Mouse (Mus musculus) heart, embryonic 11.5 days (tissue): Measurements from ENCODE around the gene Bricd5. TPM values are rescaled to one million over a fixed set of nuclear protein-coding genes. Genes with fewer than 3 reads are reported as not detected.

Experiments
- ATAC-seq: fragments of 200-750 bp; cut with Nextera tagmentation; replicated peaks from 2 replicates; pipeline ENCODE4 v1.8.0; 2017; ENCODE audit warnings: moderate library complexity; ENCODE audit not compliant: insufficient number of reproducible peaks, low FRiP score, low TSS enrichment
- H3K27ac ChIP-seq: fragments of 300-500 bp; sonication (generic); 2 replicates; pipeline ENCODE4 v1.5.1; 2014; ENCODE audit warnings: mild to moderate bottlenecking, low read depth, low read length
- H3K27me3 ChIP-seq: fragments of 300-500 bp; sonication (generic); 2 replicates; pipeline ENCODE4 v1.6.1; 2014; ENCODE audit warnings: mild to moderate bottlenecking, low read length, mixed read lengths; ENCODE audit not compliant: control insufficient read depth, insufficient read depth
- H3K36me3 ChIP-seq: fragments of 300-500 bp; sonication (generic); 2 replicates; pipeline ENCODE4 v1.6.1; 2014; ENCODE audit warnings: mild to moderate bottlenecking, low read length, moderate library complexity, mixed read lengths; ENCODE audit not compliant: control insufficient read depth, insufficient read depth
- H3K4me1 ChIP-seq: fragments of 300-500 bp; sonication (generic); 2 replicates; pipeline ENCODE4 v1.6.1; 2014; ENCODE audit warnings: low read length; ENCODE audit not compliant: control insufficient read depth, insufficient read depth
- H3K4me2 ChIP-seq: fragments of 300-500 bp; sonication (generic); 2 replicates; pipeline ENCODE4 v1.6.1; 2014; ENCODE audit warnings: mild to moderate bottlenecking, moderate library complexity
- H3K4me3 ChIP-seq: fragments of 300-500 bp; sonication (generic); 2 replicates; pipeline ENCODE4 v1.5.1; 2014; ENCODE audit warnings: low read depth, low read length
- H3K9ac ChIP-seq: fragments of 300-500 bp; sonication (generic); 2 replicates; pipeline ENCODE4 v1.6.1; 2014; ENCODE audit warnings: mild to moderate bottlenecking, low read depth, low read length, moderate library complexity
- H3K9me3 ChIP-seq: fragments of 300-500 bp; sonication (generic); replicated peaks from 2 replicates; pipeline ENCODE4 v1.6.1; 2016; ENCODE audit warnings: low read length; ENCODE audit not compliant: control insufficient read depth
- WGBS: fragments of 180-500 bp; shearing (Covaris S2); extraction: QIAGEN DNeasy Blood & Tissue Kit; methylation state at CpG from one replicate; pipeline ENCODE4 v1.1.7; 2014; ENCODE audit not compliant: insufficient replicate concordance; 5-methylcytosine and 5-hydroxymethylcytosine counted together
- polyA plus RNA-seq: library from polyadenylated mRNA; unstranded; fragments of >200 nt; fragmentation: Nextera tagmentation; extraction: Ambion mirVana; gene quantifications from 2 replicates; pipeline ENCODE4 v1.2.1, GENCODE M21; 2014

The Bricd5 gene
- polyA plus RNA-seq, 1 experiment from 2014 or later, result 0.21 TPM

DNA sequence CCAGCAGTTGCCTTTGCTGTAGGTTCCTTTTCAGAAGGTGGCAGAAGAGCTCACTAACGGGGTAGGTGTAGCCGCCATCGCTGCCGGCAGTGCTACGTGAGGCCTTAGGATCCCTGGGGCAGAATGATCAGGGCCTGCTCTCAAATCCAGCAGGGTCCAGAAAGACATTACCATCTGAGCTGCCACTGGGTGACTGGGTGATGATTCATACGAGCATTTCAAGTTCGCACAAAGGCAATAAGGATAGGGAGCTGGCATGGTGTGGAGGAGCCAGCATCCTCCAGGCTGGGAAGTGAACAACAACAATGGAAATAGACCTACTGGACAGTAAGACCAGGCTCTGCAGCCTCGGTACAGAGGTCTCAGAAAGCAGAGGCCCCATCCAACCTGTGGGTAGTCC, 33.3 kb upstream of the Bricd5 start:
- Histone ChIP-seq H3K9me3 (no peaks in the 10 kb centered on the region), H3K4me1 (no peaks in the 10 kb centered on the region), H3K4me2 (no peak overlapping the region), H3K9ac (no peak overlapping the region), H3K36me3 (peaks cover 30% of the 10 kb centered on the region), H3K4me3 (no peak overlapping the region), H3K27me3 (no peaks in the 10 kb centered on the region), H3K27ac (no peak overlapping the region)
- no peak for ATAC-seq
- WGBS, result 89% methylated on average over 8 of the region's 8 CpGs

DNA sequence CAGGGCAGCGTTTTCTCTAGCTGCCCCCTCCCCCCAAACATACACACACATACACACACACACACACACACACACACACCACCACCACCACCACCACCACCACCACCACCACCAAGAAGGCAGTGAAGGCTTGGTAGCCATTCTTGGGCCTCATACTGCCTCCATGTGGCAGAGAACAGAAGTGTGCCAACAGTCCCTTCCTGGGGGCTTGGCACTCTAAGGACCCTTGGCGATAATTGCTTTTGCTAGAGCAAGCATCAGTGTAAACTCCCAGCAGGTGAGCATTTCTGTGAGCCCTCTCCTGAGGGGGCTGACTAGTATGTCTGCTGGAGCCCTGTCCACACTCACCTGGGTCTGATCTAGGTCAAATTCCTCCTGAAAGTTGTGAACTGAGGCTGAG, 32.5 kb upstream of the Bricd5 start:
- H3K4me3 ChIP-seq, result no peak overlapping the region
- no peak overlapping the region for H3K27ac ChIP-seq
- H3K4me1 ChIP-seq, result no peaks in the 10 kb centered on the region
- WGBS, result 48% methylated on average over 2 of the region's 2 CpGs
- H3K27me3 ChIP-seq, result no peaks in the 10 kb centered on the region
- H3K4me2 ChIP-seq, result no peak overlapping the region
- H3K36me3 ChIP-seq, result peaks cover 38% of the 10 kb centered on the region
- no peak; the same call in 1 of the 2 replicates for ATAC-seq
- H3K9ac ChIP-seq, result no peak overlapping the region
- H3K9me3 ChIP-seq, result no peaks in the 10 kb centered on the region

DNA sequence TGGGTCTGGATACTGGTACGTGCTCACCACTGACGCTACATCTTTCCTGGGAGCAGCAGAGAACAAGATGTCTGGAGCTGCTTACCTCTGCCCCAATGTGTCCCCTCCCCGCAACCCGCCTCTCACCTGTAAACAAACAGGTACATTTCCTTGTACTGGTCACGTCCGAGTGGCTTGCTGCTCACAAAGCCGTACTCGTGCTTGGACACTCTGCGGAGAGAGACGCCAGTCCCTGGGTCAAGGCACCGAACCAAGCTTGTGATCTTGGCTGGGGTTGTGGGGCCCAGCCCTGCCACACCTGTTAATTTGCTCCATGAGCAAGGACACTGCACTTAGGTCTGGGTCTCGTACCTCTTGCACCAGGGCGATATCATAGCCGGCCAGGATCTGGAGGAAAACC, 31.6 kb upstream of the Bricd5 start:
- Histone ChIP-seq H3K4me3 (no peak overlapping the region), H3K27ac (no peak overlapping the region), H3K27me3 (no peaks in the 10 kb centered on the region), H3K9ac (no peak overlapping the region; the same call in 1 of the 2 replicates), H3K9me3 (no peaks in the 10 kb centered on the region), H3K4me2 (no peak overlapping the region), H3K36me3 (peaks cover 43% of the 10 kb centered on the region), H3K4me1 (no peaks in the 10 kb centered on the region)
- WGBS, result 85% methylated on average over 14 of the region's 14 CpGs
- no peak for ATAC-seq

DNA sequence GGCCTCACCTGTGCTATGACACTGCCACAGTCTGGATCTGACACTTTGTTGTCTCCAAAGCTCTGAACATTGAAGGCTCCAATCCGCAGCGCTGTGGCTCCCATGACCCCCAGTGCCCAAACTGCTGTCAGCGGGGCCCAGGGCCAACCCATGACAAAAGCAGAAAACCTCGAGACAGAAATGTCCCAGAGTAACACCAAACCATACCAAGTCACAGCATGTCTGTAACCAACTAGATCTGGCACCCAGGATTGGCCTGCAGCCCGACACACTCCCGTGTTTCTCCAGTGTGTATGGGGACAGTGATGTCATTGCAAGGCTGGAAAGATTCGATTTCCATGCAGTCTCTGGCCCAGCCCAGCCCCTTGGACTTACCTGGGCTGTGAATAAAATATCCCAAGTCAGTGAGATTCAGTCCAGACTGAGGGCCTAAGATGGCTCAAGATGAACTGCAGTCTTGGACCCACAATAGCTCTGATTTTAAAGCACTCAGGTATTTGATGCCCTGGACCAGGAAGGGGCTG, 31.0 kb upstream of the Bricd5 start, which contains the start of gene Dnase1l2:
TSS of gene Dnase1l2 (minus strand) at position 474 of the 524 bp plus-strand sequence.
- no peaks in the 10 kb centered on the region for H3K9me3 ChIP-seq
- no peak within 1 kb of the TSS; the same call in 1 of the 2 replicates for H3K9ac ChIP-seq
- no peaks in the 10 kb centered on the region for H3K27me3 ChIP-seq
- peaks cover 46% of the 10 kb centered on the region for H3K36me3 ChIP-seq
- no peaks in the 10 kb centered on the region for H3K4me1 ChIP-seq
- WGBS, result 83% methylated on average over 7 of the region's 7 CpGs
- no peak within 1 kb of the TSS for H3K27ac ChIP-seq
- no peak within 1 kb of the TSS for H3K4me2 ChIP-seq
- no peak within 1 kb of the TSS for H3K4me3 ChIP-seq
- no peak for ATAC-seq

DNA sequence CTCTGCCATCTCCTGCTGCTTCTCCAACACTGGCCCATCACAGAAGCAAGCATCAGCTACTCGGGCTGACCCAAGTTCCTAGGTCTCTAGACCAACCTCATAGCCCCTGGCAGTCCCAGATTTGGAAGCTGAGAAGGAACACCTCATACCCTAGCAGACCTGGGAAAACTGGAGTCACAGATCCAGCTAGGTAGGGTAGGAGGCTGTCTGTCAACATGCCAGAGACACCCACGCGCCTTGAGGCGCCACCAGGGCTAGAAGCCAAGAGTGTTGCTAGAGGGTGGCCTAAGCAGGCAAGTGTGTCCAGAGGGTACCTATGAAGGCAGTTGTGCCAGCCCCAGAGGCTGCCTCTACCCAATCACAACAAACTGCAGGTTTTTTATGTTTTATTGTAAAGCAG, 30.3 kb upstream of the Bricd5 start:
- H3K27ac ChIP-seq, result no peak overlapping the region
- no peaks in the 10 kb centered on the region for H3K9me3 ChIP-seq
- 83% methylated on average over 4 of the region's 4 CpGs for WGBS
- H3K36me3 ChIP-seq, result peaks cover 43% of the 10 kb centered on the region
- no peak overlapping the region for H3K4me3 ChIP-seq
- H3K4me1 ChIP-seq, result no peaks in the 10 kb centered on the region
- H3K4me2 ChIP-seq, result no peak overlapping the region
- H3K27me3 ChIP-seq, result no peaks in the 10 kb centered on the region
- ATAC-seq, result no peak
- H3K9ac ChIP-seq, result no peak overlapping the region

DNA sequence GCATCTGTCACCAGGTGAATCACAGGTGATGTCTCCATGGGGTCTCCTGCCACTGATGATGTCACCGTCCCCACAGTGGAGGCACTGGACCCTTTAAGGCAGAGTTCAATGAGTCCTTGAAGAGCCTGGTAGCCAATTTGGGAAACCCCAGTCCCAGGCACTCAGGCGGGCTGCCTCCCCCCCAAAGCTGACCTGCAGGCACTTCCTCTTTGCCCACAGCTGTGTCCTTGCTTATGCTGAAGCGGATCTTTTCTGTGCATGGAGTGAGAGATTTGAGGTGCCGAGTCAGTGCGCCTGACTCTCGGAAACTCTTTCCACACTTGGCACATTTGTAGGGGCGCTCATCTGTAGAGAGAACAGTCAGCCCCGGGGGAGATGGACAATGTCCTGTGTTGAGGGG, 27.1 kb upstream of the Bricd5 start:
- ATAC-seq, result 0 out of 2 replicates have a peak, but pooled peaks have one; percentile 29
- Histone ChIP-seq H3K4me1 (no peaks in the 10 kb centered on the region), H3K36me3 (peaks cover 45% of the 10 kb centered on the region), H3K9ac (no peak overlapping the region), H3K9me3 (no peaks in the 10 kb centered on the region), H3K27ac (no peak overlapping the region), H3K4me3 (no peak overlapping the region), H3K4me2 (no peak overlapping the region), H3K27me3 (no peaks in the 10 kb centered on the region)
- WGBS, result 95% methylated on average over 8 of the region's 8 CpGs

DNA sequence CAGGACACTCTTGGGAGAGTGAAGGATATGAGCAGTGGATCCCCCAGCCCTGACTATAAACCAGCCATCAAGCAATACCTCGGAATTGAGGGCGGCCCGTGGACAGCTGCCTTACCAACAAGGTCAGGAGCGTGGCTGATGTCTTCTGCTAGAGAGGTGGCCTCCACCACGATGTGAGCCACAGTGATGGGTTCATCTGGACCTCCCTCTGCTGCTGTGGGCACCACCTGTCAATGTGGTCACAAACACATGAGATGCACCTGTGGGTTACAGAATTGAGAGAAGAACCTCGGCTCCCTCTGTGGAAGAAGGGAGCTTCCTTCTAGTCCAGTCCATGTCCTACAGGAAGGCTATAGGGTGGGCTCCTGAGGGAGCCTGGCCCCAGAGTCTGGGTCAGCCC, 24.2 kb upstream of the Bricd5 start:
- Histone ChIP-seq H3K4me2 (no peak overlapping the region), H3K27me3 (no peaks in the 10 kb centered on the region), H3K36me3 (peaks cover 34% of the 10 kb centered on the region), H3K9ac (no peak overlapping the region), H3K4me1 (peaks cover 6% of the 10 kb centered on the region; the same call in 1 of the 2 replicates), H3K4me3 (no peak overlapping the region), H3K9me3 (no peaks in the 10 kb centered on the region), H3K27ac (no peak overlapping the region)
- no peak for ATAC-seq
- 84% methylated on average over 6 of the region's 6 CpGs for WGBS

DNA sequence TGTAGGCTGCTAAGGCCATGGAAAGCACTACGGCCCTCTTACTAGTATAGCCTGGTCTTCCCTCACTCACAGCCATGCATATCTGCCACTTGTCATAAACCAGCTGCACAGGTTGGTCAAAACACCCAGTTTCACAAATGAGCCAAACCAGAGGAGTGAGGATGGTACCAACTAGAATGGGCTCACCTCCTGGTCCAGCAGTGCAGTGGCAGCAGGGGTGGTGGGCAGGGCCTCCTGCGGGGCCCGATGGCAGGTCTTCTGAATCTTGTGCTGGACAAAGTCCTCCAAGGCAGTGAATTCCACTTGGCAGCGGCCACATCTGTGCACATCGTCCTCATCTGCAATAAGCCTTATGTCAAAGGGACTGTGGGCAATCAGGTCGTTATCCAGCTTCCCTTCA, 22.5 kb upstream of the Bricd5 start:
- Histone ChIP-seq H3K4me3 (no peak overlapping the region), H3K9ac (no peak overlapping the region), H3K36me3 (peaks cover 17% of the 10 kb centered on the region), H3K9me3 (no peaks in the 10 kb centered on the region), H3K4me2 (no peak overlapping the region), H3K4me1 (peaks cover 6% of the 10 kb centered on the region; the same call in 1 of the 2 replicates), H3K27ac (no peak overlapping the region), H3K27me3 (no peaks in the 10 kb centered on the region)
- ATAC-seq, result no peak
- 93% methylated on average over 6 of the region's 6 CpGs for WGBS

DNA sequence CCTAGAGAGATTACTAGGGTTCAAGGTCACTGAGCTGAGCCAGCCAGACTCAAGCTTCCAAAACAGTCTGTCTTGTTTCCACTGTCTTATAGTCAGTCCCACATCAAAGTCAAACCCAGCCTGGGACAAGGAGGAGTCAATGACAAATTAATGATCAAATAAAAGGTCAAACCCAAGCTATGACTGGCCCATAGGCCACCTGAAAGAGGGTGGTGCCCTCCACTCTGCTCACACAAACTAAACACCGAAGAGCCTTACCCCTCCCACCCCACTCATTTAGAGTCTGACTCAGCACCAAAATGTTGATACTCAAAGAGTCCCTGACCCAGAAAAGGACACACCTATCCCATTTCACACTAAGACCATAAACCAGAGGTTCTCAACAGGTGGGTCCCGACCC, 20.3 kb upstream of the Bricd5 start:
- Histone ChIP-seq H3K4me1 (peaks cover 6% of the 10 kb centered on the region; the same call in 1 of the 2 replicates), H3K27ac (no peak overlapping the region), H3K4me3 (no peak overlapping the region), H3K9me3 (no peaks in the 10 kb centered on the region), H3K4me2 (peak overlapping the region; percentile 84; the same call in 1 of the 2 replicates), H3K9ac (no peak overlapping the region), H3K27me3 (no peaks in the 10 kb centered on the region), H3K36me3 (peaks cover 10% of the 10 kb centered on the region)
- ATAC-seq, result no peak
- 81% methylated on average over 2 of the region's 2 CpGs for WGBS
